Mouse (Mus musculus) heart, embryonic 13.5 days (tissue): ENCODE results near the gene Cacna1d. TPM values are rescaled to one million over a fixed set of nuclear protein-coding genes. Genes with fewer than 3 reads are reported as not detected.

Experiments used
- ATAC-seq: fragments of 200-750 bp; cut with Nextera tagmentation; 2 replicates; pipeline ENCODE4 v1.8.0; 2017; ENCODE audit warnings: moderate TSS enrichment; ENCODE audit not compliant: insufficient number of reproducible peaks, low FRiP score, low TSS enrichment; ENCODE audit errors: extremely low read depth
- H3K27ac ChIP-seq: fragments of 300-500 bp; sonication (generic); replicated peaks from 2 replicates; pipeline ENCODE4 v1.5.1; 2015; ENCODE audit warnings: moderate library complexity, mild to moderate bottlenecking, inconsistent platforms
- H3K27me3 ChIP-seq: fragments of 300-500 bp; sonication (generic); replicated peaks from 2 replicates; pipeline ENCODE4 v1.6.1; 2015; ENCODE audit warnings: mild to moderate bottlenecking, inconsistent platforms
- H3K36me3 ChIP-seq: fragments of 300-500 bp; sonication (generic); 2 replicates; pipeline ENCODE4 v1.6.1; 2015; ENCODE audit warnings: mild to moderate bottlenecking, inconsistent platforms
- H3K4me1 ChIP-seq: fragments of 300-500 bp; sonication (generic); 2 replicates; pipeline ENCODE4 v1.6.1; 2015; ENCODE audit warnings: inconsistent platforms
- H3K4me2 ChIP-seq: fragments of 300-500 bp; sonication (generic); 2 replicates; pipeline ENCODE4 v1.6.1; 2015; ENCODE audit warnings: inconsistent platforms, mild to moderate bottlenecking, moderate library complexity
- H3K4me3 ChIP-seq: fragments of 300-500 bp; sonication (generic); 2 replicates; pipeline ENCODE4 v1.5.1; 2015; ENCODE audit warnings: moderate library complexity, mild to moderate bottlenecking, inconsistent platforms
- H3K9ac ChIP-seq: fragments of 300-500 bp; sonication (generic); 2 replicates; pipeline ENCODE4 v1.6.1; 2015; ENCODE audit warnings: inconsistent platforms, mild to moderate bottlenecking, moderate library complexity
- H3K9me3 ChIP-seq: fragments of 300-500 bp; sonication (generic); 2 replicates; pipeline ENCODE4 v1.6.1; 2016; ENCODE audit warnings: inconsistent platforms
- WGBS: fragments of 180-500 bp; shearing (Covaris S2); methylation state at CpG from one replicate; pipeline ENCODE4 v1.1.7; 2015; ENCODE audit warnings: mixed read lengths; 5-methylcytosine and 5-hydroxymethylcytosine counted together
- polyA plus RNA-seq: library from polyadenylated mRNA; unstranded; fragments of >200 nt; fragmentation: Nextera tagmentation; extraction: Ambion mirVana; gene quantifications from 2 replicates; pipeline ENCODE4 v1.2.1, GENCODE M21; 2015

Gene Cacna1d
- polyA plus RNA-seq, 1 experiment from 2014 or later, result 8.0 TPM

DNA sequence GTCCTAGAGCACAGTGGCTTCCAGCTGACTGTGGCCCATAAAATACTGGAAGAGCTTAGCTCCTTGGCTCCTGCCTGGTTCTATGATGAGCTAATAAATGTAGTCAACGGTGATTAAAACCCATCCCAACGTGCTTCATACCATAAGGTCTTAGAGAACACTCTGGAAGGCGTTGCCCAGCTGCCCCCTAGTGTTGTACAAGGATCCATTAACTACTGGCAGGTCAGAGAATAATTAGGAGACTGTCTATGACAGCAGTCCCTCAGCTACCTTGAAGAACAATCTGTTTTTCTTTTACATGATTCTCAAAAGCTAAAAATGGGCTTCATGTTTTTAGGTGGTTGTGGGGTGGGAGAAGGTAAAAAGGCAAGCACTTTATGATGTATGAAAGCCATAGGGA is 315.9 kb downstream of the Cacna1d start:
- H3K9me3 ChIP-seq, result no peaks in the 10 kb centered on the region
- no peak overlapping the region for H3K4me2 ChIP-seq
- peaks cover 12% of the 10 kb centered on the region for H3K4me1 ChIP-seq
- no peaks in the 10 kb centered on the region for H3K27me3 ChIP-seq
- WGBS, result 76% methylated on average over 3 of the region's 3 CpGs
- H3K36me3 ChIP-seq, result no peaks in the 10 kb centered on the region
- no peak overlapping the region for H3K27ac ChIP-seq
- H3K9ac ChIP-seq, result no peak overlapping the region
- no peak overlapping the region for H3K4me3 ChIP-seq
- ATAC-seq, result no peak

DNA sequence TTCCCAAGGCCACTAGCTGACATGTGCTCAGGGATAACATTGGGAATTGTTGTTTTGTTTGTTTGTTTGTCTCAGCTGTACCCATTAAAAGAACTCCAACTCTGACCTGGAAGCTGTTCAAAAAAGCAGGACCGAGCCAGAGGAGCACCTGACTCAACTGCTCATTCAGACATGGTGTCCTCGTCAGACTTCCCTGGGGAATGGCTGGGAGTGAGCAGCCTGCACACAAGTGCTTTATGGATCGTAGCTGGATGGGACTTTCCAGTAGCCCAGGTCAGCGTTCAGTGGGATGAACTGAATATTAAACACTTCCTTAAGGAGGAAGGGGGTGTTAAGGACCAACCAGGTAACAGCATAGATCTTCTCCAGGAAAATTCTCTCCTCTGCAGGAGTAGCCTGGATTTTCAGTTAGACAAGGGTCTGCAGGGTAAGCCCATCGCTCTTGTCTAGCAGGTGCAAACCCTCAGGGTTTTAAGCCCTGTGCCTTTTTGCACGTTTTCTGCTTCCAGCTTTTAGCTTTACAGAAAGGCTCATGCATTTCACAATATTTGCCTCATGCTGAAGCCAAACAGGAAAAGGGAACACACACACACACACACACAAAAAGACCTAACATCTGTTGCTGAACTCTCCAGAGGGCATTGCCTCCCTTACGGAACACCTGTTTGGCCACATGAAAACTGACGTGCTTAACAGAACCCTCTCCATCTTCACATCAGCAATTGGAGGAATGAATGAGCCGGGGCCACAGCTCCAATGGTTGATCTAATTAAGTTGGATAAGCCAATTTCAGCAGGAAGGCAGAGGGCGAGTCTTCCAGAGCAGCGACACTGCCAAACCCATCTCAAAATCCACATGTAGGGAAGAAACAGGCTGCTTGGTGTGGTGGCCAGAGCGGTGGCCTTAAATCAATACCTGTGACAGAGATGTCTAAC is 318.2 kb downstream of the Cacna1d start:
- Histone ChIP-seq H3K36me3 (no peaks in the 10 kb centered on the region), H3K27ac (no peak overlapping the region), H3K4me1 (peaks cover 22% of the 10 kb centered on the region), H3K4me3 (no peak overlapping the region), H3K9me3 (no peaks in the 10 kb centered on the region), H3K4me2 (no peak overlapping the region), H3K27me3 (no peaks in the 10 kb centered on the region), H3K9ac (no peak overlapping the region)
- 73% methylated on average over 12 of the region's 12 CpGs for WGBS
- ATAC-seq, result no peak

DNA sequence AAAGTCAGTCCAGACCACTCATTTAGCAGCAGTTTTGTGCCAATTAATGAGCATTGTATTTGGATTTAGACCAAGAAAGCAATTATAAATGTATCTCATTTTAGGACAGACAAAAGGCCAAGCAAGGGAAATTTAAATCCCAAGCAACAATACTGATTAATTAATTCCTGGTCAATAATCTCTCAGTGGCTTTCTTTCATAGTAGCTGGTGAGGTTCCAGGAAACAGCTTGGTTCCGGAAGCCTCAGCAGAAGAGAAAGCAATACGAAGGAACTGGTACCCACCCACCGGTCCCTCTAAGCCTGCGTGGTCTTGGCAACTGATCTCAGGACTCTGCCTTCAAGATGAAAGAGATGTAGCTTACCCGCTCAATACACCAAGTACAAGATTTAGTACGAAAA is 319.7 kb downstream of the Cacna1d start:
- 80% methylated on average over 6 of the region's 6 CpGs for WGBS
- Histone ChIP-seq H3K9ac (no peak overlapping the region), H3K4me1 (peaks cover 15% of the 10 kb centered on the region), H3K27ac (no peak overlapping the region), H3K9me3 (no peaks in the 10 kb centered on the region), H3K27me3 (no peaks in the 10 kb centered on the region), H3K4me3 (no peak overlapping the region), H3K36me3 (peaks cover 6% of the 10 kb centered on the region; the same call in 1 of the 2 replicates), H3K4me2 (no peak overlapping the region)
- no peak for ATAC-seq

DNA sequence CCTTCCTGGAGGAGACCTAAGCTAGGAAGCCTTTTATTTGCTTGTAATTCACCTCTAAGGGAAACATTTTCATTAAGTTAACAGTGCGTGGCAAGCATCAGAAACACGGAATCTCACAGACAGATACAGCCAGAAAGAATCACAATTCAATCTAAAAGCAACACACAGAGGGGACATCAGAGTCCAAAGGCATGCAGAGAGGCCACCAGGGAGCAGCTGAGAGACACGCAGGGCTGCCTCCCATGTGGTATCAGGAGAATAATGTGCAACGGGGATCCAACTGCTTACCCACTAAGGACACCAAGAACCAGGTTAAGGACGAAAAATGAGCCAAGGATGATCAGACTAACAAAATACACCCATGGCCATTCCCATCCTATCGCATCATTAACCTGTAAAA is 320.2 kb downstream of the Cacna1d start:
- no peaks in the 10 kb centered on the region; the same call in 1 of the 2 replicates for H3K9me3 ChIP-seq
- H3K4me2 ChIP-seq, result no peak overlapping the region
- no peak overlapping the region for H3K27ac ChIP-seq
- H3K4me3 ChIP-seq, result no peak overlapping the region
- H3K27me3 ChIP-seq, result no peaks in the 10 kb centered on the region
- no peak for ATAC-seq
- peaks cover 6% of the 10 kb centered on the region; the same call in 1 of the 2 replicates for H3K36me3 ChIP-seq
- peaks cover 15% of the 10 kb centered on the region for H3K4me1 ChIP-seq
- H3K9ac ChIP-seq, result no peak overlapping the region
- 53% methylated on average over 6 of the region's 6 CpGs for WGBS

DNA sequence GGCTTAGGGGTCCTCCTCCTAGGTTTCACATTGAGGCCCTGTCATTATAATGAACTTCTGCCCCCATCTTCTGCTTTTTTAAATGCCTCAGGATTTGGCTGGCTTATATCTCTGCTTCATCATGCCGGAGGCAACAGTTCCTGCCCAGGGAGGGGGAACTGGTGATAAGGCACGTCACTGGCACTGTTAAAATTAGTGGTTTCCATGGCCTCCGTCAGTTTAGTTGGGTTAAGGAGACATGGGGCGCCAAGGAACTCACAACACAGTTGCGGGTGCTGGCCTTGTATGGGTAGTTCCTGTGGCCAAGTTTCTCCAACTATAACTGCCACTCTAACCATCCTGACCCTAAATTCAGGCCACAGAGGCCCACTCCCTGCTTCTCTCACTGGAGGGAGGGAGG is 321.8 kb downstream of the Cacna1d start:
- Histone ChIP-seq H3K9ac (no peak overlapping the region; the same call in 1 of the 2 replicates), H3K27me3 (no peaks in the 10 kb centered on the region), H3K36me3 (peaks cover 6% of the 10 kb centered on the region; the same call in 1 of the 2 replicates), H3K4me2 (no peak overlapping the region), H3K4me3 (no peak overlapping the region), H3K27ac (no peak overlapping the region), H3K9me3 (no peaks in the 10 kb centered on the region; the same call in 1 of the 2 replicates), H3K4me1 (peaks cover 15% of the 10 kb centered on the region)
- WGBS, result 21% methylated on average over 5 of the region's 5 CpGs
- ATAC-seq, result no peak

DNA sequence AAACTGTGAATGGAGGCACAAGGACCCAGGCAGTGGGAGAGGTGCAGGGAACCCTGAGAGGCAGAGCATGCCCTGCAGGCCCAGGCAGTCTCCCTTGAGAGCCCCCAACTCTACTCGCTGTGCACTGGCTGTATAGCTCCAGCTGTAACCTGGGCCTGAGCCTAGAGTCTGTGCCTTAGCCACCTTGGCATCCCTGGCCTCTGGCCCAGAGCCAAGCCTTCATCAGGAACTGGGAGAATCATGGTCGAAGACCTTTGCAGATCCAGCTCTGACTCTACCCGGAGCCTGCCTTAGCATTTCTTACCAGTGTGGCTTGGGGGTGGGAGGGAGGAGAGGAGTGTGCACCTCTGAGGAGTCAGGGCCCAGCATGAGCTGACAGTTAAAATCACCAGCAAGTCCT is 322.4 kb downstream of the Cacna1d start:
- Histone ChIP-seq H3K4me1 (peaks cover 15% of the 10 kb centered on the region), H3K4me2 (no peak overlapping the region), H3K9ac (no peak overlapping the region; the same call in 1 of the 2 replicates), H3K36me3 (peaks cover 6% of the 10 kb centered on the region; the same call in 1 of the 2 replicates), H3K9me3 (no peaks in the 10 kb centered on the region; the same call in 1 of the 2 replicates), H3K4me3 (no peak overlapping the region), H3K27me3 (no peaks in the 10 kb centered on the region), H3K27ac (no peak overlapping the region)
- 36% methylated on average over 3 of the region's 3 CpGs for WGBS
- no peak for ATAC-seq

DNA sequence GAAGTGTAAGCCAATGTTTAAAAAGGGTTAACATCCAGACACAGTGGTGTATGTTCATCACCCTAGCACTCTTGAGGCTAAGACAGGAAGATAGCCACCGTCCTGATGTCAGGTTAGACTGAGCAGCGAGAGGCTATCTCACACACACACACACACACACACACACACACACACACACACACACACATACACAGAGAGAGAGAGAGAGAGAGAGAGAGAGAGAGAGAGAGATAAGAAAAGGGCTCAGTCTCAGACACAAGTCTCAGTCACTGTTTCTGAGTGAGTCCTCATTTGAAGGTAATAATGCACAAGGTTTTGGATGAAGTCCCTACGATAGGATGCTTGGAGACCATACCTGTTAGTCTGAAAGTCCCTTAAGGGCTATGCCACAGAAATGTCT is 322.9 kb downstream of the Cacna1d start:
- whole genome bisulfite sequencing, result 46% methylated on average over 3 of the region's 3 CpGs
- no peak overlapping the region for H3K4me2 ChIP-seq
- no peak overlapping the region for H3K4me3 ChIP-seq
- H3K9ac ChIP-seq, result no peak overlapping the region
- no peak for ATAC-seq
- no peaks in the 10 kb centered on the region; the same call in 1 of the 2 replicates for H3K9me3 ChIP-seq
- H3K27ac ChIP-seq, result no peak overlapping the region
- peaks cover 6% of the 10 kb centered on the region; the same call in 1 of the 2 replicates for H3K36me3 ChIP-seq
- peaks cover 15% of the 10 kb centered on the region for H3K4me1 ChIP-seq
- no peaks in the 10 kb centered on the region for H3K27me3 ChIP-seq

DNA sequence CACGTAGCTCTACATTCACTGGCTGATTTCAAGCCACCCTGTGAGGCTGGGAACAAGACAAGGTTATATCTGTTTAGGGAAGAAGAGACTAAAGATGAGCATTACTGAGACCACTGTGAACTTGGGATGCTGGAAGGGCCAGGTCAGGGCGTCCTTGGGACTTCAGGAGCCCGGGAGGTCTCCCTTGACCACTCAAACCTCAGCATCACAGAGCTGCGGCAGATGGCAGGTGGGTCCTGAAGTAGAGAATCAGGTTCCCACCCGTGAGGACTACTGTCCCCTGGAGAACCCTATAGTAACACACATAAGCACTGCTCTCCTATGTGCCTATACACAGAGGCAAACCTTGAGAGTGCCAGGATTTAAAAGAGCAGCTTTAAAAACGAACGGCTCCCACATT is 323.6 kb downstream of the Cacna1d start:
- H3K9me3 ChIP-seq, result no peaks in the 10 kb centered on the region; the same call in 1 of the 2 replicates
- H3K27ac ChIP-seq, result no peak overlapping the region
- WGBS, result 87% methylated on average over 7 of the region's 7 CpGs
- H3K4me2 ChIP-seq, result no peak overlapping the region
- no peak overlapping the region for H3K9ac ChIP-seq
- no peaks in the 10 kb centered on the region for H3K27me3 ChIP-seq
- H3K4me1 ChIP-seq, result peaks cover 15% of the 10 kb centered on the region
- no peak for ATAC-seq
- H3K4me3 ChIP-seq, result no peak overlapping the region
- H3K36me3 ChIP-seq, result peaks cover 6% of the 10 kb centered on the region; the same call in 1 of the 2 replicates

DNA sequence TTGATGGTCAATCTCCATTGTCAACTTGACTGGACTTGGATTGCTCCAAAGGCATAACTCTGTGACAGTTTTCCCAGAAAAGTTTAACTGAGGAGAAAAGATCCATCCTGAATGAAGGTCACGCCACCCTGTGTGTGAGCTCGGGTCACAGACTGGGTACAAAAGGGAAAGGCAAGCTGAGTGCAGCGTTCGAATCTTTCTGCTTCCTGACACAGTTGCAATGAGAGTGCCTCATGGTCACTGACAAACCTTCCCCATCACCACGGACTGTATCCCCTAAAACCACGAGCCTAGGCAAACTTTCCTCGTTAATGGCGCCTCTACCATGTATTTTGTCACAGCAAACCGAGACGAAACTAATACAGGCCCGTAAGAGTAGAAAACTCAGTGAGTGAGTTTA is 325.2 kb downstream of the Cacna1d start:
- Histone ChIP-seq H3K27ac (no peak overlapping the region), H3K4me1 (peaks cover 15% of the 10 kb centered on the region), H3K4me2 (no peak overlapping the region), H3K4me3 (no peak overlapping the region), H3K36me3 (peaks cover 6% of the 10 kb centered on the region; the same call in 1 of the 2 replicates), H3K9ac (no peak overlapping the region), H3K27me3 (no peaks in the 10 kb centered on the region), H3K9me3 (no peaks in the 10 kb centered on the region; the same call in 1 of the 2 replicates)
- 88% methylated on average over 11 of the region's 11 CpGs for WGBS
- no peak for ATAC-seq

DNA sequence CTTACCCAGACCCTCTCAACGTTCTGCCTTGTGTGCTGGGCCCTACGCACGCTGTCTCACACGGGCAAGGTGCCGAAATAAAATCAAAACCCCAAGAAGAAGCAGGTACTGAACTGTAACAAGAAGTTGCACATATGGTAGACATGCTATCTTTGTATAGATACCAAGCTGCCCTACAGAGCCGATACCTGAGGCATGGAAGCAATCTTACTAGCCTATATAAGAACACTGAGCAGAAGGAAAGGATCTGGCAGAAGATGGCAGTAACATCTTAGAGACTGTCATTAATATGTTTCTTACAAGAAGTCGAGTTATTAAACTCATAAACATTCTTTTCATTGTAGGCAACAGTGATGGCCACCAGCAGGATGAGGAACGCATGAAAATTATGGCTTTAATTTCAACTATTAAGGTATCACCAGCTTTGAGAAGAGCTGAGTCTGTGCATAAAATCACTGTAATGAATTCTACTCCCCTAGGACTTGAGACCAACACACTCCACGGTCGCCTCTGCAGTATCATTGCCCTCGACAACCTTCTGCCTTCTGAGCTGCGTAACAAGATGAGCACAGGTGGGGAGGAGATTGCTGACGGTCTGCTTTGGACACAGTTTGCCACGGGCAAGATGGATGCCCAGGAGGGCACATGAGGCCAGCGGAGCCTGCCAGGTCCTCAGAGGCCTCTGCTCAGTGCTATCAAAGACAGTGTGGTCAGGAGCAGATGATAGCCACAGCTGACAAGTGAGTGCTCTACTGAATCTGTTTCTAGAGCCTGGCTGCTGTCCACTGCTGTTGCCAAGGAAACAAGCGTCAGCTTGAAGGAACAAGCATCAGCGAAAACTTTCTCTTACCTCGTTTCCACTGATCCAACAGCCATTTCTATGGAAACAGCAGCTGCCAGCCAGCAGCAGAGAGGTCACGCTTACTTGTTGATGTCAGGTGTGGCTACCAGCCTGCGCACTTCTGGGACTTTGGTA is 327.2 kb downstream of the Cacna1d start:
- H3K36me3 ChIP-seq, result peaks cover 6% of the 10 kb centered on the region; the same call in 1 of the 2 replicates
- WGBS, result 72% methylated on average over 20 of the region's 20 CpGs
- peaks cover 4% of the 10 kb centered on the region for H3K4me1 ChIP-seq
- no peak overlapping the region for H3K4me2 ChIP-seq
- no peak overlapping the region for H3K27ac ChIP-seq
- no peaks in the 10 kb centered on the region for H3K27me3 ChIP-seq
- H3K9ac ChIP-seq, result no peak overlapping the region
- no peaks in the 10 kb centered on the region; the same call in 1 of the 2 replicates for H3K9me3 ChIP-seq
- no peak overlapping the region for H3K4me3 ChIP-seq
- ATAC-seq, result no peak

DNA sequence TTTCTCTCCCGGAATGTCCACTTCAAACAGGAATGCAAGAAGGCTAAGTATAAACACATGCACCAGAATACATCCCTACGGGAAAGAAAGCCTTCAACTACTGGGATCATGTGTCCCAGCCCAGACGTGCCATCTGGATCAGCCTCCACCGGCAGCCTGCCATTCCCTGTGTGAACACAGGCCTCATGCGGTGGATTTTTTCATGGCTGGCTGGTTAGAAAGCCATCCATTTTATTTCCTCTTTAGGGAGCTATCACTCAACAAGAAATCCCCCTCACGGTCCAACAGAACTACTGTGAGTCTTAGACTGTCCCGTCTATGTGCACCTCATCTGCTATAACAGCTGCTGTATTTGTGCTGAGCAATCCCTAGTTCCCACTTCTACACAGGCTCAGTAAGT is 343.5 kb downstream of the Cacna1d start:
- H3K36me3 ChIP-seq, result no peaks in the 10 kb centered on the region
- H3K27ac ChIP-seq, result no peak overlapping the region
- no peaks in the 10 kb centered on the region for H3K27me3 ChIP-seq
- no peaks in the 10 kb centered on the region for H3K9me3 ChIP-seq
- H3K4me2 ChIP-seq, result no peak overlapping the region
- no peak for ATAC-seq
- no peak overlapping the region for H3K4me3 ChIP-seq
- no peak overlapping the region for H3K9ac ChIP-seq
- 59% methylated on average over 7 of the region's 7 CpGs for WGBS
- H3K4me1 ChIP-seq, result 0 out of 2 replicates have a peak, but pooled peaks cover 10% of the 10 kb centered on the region
